Mouse (Mus musculus): Measurements from ENCODE around the gene Emp3.

GRCm38 (mm10) chr7:45919083-45919671 lies 2.0 kb downstream of the Emp3 start:
- TF ChIP-seq POLR2A (IDR thresholded peaks at IDR 0.05; ENCODE audit: control insufficient read depth, extremely low read depth, insufficient read depth, low read length, poor library complexity) (no peak), CTCF (IDR thresholded peaks at IDR 0.05; ENCODE audit: borderline replicate concordance, control insufficient read depth, extremely low read depth, insufficient read depth, low read length, poor library complexity) (peak; percentile 79; the same call in 1 of the 2 replicates)

All from thymus, adult 2 months (tissue).